Mouse (Mus musculus): ENCODE measurements at regions not wholly inside any gene's neighbourhood (a gene's known extent, or its start where the extent isn't known, plus 50 kb on each side); places are given as distances from the start of the nearest gene placed in this dataset.
A peak's percentile ranks its signal among the peaks of the same experiment; 100 is the strongest.

DNA sequence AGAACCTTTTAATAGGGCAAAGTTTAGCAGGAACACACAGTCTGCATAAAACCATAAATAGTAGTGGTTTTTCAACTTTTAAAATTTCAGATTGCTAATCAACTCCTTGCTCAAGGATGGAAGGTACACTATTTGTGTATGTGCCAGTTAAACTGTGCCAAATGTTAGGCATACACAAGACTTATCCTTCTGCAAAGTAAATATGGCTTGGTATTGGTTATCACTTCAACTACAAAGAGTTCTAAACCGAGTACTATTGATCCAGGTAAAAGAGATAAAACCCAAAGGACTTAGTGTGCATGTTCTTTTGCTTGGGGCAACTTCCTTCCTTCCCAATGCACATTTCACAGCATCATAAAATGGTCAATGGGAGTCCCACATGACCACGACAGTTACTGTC, 1200.2 kb downstream of the Gsdmc2 start:
- H3K27ac ChIP-seq (ENCODE audit: low read length) = no peak overlapping the region
- no peak for ATAC-seq
- 81% methylated on average over 2 of the region's 2 CpGs for WGBS

DNA sequence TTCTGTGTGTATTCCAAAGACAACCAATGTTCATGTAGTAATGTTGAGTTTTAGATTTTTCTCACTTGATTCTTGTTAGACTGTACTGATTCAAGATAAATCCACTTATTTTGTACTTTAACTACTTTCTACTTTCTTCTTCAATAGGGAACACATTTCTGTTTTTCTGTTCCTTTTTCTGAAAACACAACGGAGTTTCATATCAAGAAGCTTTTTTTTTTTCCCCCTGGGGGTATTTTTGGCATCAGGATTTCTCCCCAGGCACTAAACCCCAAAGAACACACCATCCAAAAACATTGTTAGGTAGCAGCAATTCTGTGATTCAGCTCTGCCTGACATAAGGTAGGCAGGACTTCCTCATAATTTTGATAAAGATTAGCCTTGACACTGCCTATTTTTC, 1200.7 kb downstream of the Gsdmc2 start:
- Histone ChIP-seq H3K36me3 (ENCODE audit: control insufficient read depth, insufficient read depth, low read length) (no peaks in the 10 kb centered on the region), H3K9me3 (replicated peaks; ENCODE audit: control insufficient read depth, low read length, poor library complexity, severe bottlenecking) (no peaks in the 10 kb centered on the region), H3K27ac (ENCODE audit: low read length) (no peak overlapping the region), H3K4me1 (ENCODE audit: control insufficient read depth, insufficient read depth, low read length) (no peaks in the 10 kb centered on the region), H3K4me3 (ENCODE audit: low read depth, low read length) (no peak overlapping the region), H3K4me2 (ENCODE audit: low read length) (no peak overlapping the region), H3K9ac (ENCODE audit: low read depth, low read length) (no peak overlapping the region), H3K27me3 (ENCODE audit: control insufficient read depth, insufficient read depth, low read depth, low read length) (no peaks in the 10 kb centered on the region)
- ATAC-seq = no peak
- WGBS = 69% methylated on average over 1 of the region's 1 CpGs

More for the DNA sequence above, 1200.2 kb downstream of the Gsdmc2 start:
- Histone ChIP-seq H3K27me3 (ENCODE audit: control insufficient read depth, insufficient read depth, low read depth, low read length) (no peaks in the 10 kb centered on the region), H3K4me3 (ENCODE audit: low read depth, low read length) (no peak overlapping the region), H3K9me3 (replicated peaks; ENCODE audit: control insufficient read depth, low read length, poor library complexity, severe bottlenecking) (no peaks in the 10 kb centered on the region), H3K9ac (ENCODE audit: low read depth, low read length) (no peak overlapping the region), H3K36me3 (ENCODE audit: control insufficient read depth, insufficient read depth, low read length) (no peaks in the 10 kb centered on the region), H3K4me1 (ENCODE audit: control insufficient read depth, insufficient read depth, low read length) (no peaks in the 10 kb centered on the region), H3K4me2 (ENCODE audit: low read length) (no peak overlapping the region)

DNA sequence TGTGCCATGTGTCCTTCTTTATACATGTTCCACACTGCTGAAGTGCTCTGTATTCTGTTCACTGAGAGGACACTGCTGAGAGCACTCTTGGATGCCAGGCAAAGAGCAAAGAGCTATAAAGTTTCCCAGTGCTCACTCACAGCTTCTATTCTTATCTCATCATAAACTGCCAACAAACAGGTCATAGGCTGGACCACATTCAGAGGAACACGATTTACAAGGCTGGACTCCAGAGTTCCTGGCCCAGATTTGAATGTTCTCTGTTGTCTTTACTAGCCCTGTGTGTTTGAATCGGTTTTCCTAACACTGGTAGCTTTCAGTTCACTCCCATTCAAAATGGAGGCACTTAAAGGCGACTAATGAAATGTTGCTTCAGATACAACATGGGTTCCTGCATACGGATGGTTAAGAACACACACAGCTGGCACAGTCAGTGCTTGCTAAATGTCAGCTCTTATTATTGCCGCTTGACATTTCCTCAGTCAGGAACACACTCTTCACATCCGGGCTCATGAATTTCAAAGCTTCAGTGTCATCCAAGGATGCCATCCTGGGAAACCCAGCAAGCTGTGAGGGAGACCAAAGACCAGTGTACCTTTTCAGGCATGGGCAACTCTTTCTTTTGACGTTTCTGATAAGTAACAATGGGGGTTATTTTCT, 1203.8 kb downstream of the Gsdmc2 start:
- H3K27ac ChIP-seq (ENCODE audit: low read length) = no peak overlapping the region
- no peaks in the 10 kb centered on the region for H3K36me3 ChIP-seq (ENCODE audit: control insufficient read depth, insufficient read depth, low read length)
- no peak overlapping the region for H3K4me3 ChIP-seq (ENCODE audit: low read depth, low read length)
- H3K9me3 ChIP-seq (replicated peaks; ENCODE audit: control insufficient read depth, low read length, poor library complexity, severe bottlenecking) = no peaks in the 10 kb centered on the region
- no peak overlapping the region for H3K9ac ChIP-seq (ENCODE audit: low read depth, low read length)
- H3K27me3 ChIP-seq (ENCODE audit: control insufficient read depth, insufficient read depth, low read depth, low read length) = no peaks in the 10 kb centered on the region
- H3K4me1 ChIP-seq (ENCODE audit: control insufficient read depth, insufficient read depth, low read length) = no peaks in the 10 kb centered on the region
- H3K4me2 ChIP-seq (ENCODE audit: low read length) = no peak overlapping the region
- no peak for ATAC-seq
- WGBS = 67% methylated on average over 7 of the region's 7 CpGs

DNA sequence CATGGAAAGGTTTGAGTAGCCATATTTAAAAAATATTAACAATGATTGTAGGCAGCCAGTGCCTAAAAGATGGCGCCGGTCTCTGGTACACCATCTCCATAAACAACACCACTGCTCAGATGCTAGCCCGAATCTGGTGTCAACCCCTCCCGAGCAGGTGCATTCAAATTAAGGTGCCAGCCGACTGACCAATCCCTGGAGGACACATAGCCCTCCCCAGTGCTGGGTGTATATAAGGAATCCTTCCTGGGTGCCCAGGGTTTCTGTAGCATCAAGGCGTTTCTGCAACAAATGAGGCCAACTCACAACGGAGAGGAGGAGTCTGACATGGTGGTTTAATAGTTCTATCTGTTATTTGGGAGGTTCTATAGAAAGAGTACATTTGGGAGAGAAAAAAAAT, 1219.6 kb downstream of the Gsdmc2 start:
- no peak overlapping the region for H3K4me3 ChIP-seq (ENCODE audit: low read depth, low read length)
- H3K9me3 ChIP-seq (replicated peaks; ENCODE audit: control insufficient read depth, low read length, poor library complexity, severe bottlenecking) = no peaks in the 10 kb centered on the region
- no peaks in the 10 kb centered on the region for H3K4me1 ChIP-seq (ENCODE audit: control insufficient read depth, insufficient read depth, low read length)
- 90% methylated on average over 7 of the region's 7 CpGs for WGBS
- ATAC-seq = no peak
- H3K27me3 ChIP-seq (ENCODE audit: control insufficient read depth, insufficient read depth, low read depth, low read length) = no peaks in the 10 kb centered on the region
- H3K9ac ChIP-seq (ENCODE audit: low read depth, low read length) = no peak overlapping the region
- H3K27ac ChIP-seq (ENCODE audit: low read length) = no peak overlapping the region
- no peaks in the 10 kb centered on the region for H3K36me3 ChIP-seq (ENCODE audit: control insufficient read depth, insufficient read depth, low read length)
- no peak overlapping the region for H3K4me2 ChIP-seq (ENCODE audit: low read length)

DNA sequence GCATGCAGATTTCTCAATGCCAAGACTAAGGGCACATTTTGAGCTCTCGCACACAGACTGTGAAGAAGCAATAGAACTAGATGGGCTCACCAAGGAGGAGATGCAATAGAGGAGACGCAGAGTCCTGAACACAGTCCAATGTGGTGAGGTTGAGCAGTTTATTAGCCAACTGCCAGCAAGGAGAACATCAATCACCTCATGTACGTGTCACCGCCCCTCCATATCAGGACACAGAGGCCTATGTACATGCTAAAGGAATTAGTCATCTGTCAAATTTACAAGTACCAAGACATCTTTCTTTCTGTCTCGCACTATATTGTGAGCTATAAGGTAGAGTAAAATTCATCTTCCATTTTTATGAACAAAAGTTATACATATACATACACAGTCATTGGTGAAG, 1228.9 kb downstream of the Gsdmc2 start:
- no peak overlapping the region for H3K4me3 ChIP-seq (ENCODE audit: low read depth, low read length)
- H3K36me3 ChIP-seq (ENCODE audit: control insufficient read depth, insufficient read depth, low read length) = no peaks in the 10 kb centered on the region
- no peaks in the 10 kb centered on the region for H3K4me1 ChIP-seq (ENCODE audit: control insufficient read depth, insufficient read depth, low read length)
- H3K27me3 ChIP-seq (ENCODE audit: control insufficient read depth, insufficient read depth, low read depth, low read length) = no peaks in the 10 kb centered on the region
- no peaks in the 10 kb centered on the region for H3K9me3 ChIP-seq (replicated peaks; ENCODE audit: control insufficient read depth, low read length, poor library complexity, severe bottlenecking)
- H3K27ac ChIP-seq (ENCODE audit: low read length) = no peak overlapping the region
- WGBS = 97% methylated on average over 5 of the region's 5 CpGs
- no peak for ATAC-seq
- H3K4me2 ChIP-seq (ENCODE audit: low read length) = no peak overlapping the region
- H3K9ac ChIP-seq (ENCODE audit: low read depth, low read length) = no peak overlapping the region

DNA sequence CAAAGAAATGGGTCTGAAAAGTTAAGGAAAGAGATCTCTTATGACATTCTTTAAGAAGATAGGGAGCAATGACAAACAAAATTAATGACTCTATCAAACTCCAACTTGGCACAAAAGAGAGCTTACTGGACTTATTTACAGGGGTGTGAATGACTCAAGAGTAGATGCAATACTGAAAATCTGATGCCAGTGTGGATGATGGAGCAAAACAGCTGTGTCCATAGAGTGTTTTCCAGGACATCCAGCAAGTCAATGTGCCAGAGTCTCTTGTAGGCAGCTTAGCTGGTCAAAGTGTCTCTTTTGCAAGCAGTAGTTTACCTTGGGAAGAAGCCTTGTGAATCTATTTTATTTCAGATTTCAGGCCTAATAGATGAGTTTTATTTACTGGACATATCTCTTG, 1248.2 kb downstream of the Gsdmc2 start:
- Histone ChIP-seq H3K27ac (ENCODE audit: low read length) (no peak overlapping the region), H3K4me3 (ENCODE audit: low read depth, low read length) (no peak overlapping the region), H3K36me3 (ENCODE audit: control insufficient read depth, insufficient read depth, low read length) (no peaks in the 10 kb centered on the region), H3K27me3 (ENCODE audit: control insufficient read depth, insufficient read depth, low read depth, low read length) (no peaks in the 10 kb centered on the region), H3K9me3 (replicated peaks; ENCODE audit: control insufficient read depth, low read length, poor library complexity, severe bottlenecking) (no peaks in the 10 kb centered on the region), H3K4me2 (ENCODE audit: low read length) (no peak overlapping the region), H3K9ac (ENCODE audit: low read depth, low read length) (no peak overlapping the region), H3K4me1 (ENCODE audit: control insufficient read depth, insufficient read depth, low read length) (no peaks in the 10 kb centered on the region)
- no peak for ATAC-seq

DNA sequence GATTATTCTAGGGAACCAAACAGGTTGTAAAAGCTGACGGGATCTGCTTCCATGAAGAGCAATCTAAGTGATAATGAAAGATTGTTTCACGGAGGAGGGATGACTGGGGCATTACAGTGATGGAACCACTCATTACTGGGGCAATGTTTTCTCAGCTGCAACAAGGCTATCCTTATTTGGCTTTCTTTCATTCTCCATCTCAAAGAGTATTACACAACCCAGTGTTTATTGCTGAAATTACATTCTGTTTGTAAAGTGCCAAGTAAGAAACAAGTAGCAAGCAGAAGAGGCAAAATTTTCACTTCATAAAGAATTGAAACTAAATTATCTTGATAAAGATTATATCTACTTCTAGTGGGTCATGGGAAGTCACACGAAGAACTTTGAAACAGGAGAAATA, 1256.4 kb downstream of the Gsdmc2 start:
- Histone ChIP-seq H3K27me3 (ENCODE audit: control insufficient read depth, insufficient read depth, low read depth, low read length) (no peaks in the 10 kb centered on the region), H3K9me3 (replicated peaks; ENCODE audit: control insufficient read depth, low read length, poor library complexity, severe bottlenecking) (no peaks in the 10 kb centered on the region), H3K36me3 (ENCODE audit: control insufficient read depth, insufficient read depth, low read length) (no peaks in the 10 kb centered on the region), H3K27ac (ENCODE audit: low read length) (no peak overlapping the region), H3K4me2 (ENCODE audit: low read length) (no peak overlapping the region), H3K4me1 (ENCODE audit: control insufficient read depth, insufficient read depth, low read length) (no peaks in the 10 kb centered on the region), H3K9ac (ENCODE audit: low read depth, low read length) (no peak overlapping the region), H3K4me3 (ENCODE audit: low read depth, low read length) (no peak overlapping the region)
- WGBS = 84% methylated on average over 3 of the region's 3 CpGs
- ATAC-seq = no peak

DNA sequence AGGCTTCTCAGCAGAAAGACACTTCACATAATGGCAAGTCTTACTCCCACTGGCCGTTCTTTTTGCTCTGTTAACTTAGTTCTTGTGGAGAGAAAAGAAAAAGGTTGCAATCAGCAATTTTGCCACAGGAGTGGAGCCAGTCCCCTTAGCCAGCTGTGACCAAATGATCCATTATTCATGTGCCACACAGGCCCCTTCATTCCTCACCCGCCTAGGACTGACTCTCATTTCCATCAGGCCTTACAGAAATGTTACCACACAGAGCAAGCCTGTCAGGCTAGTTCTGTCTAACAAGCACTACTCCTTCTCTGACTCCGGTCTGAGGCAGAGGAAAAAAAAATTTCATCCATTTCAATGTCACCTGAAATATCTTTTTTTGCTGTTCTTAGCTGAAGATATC, 1266.2 kb downstream of the Gsdmc2 start:
- H3K9ac ChIP-seq (ENCODE audit: low read depth, low read length) = no peak overlapping the region
- 0 out of 2 replicates have a peak, but pooled peaks have one; percentile 64 for ATAC-seq
- 15% methylated on average over 3 of the region's 3 CpGs for WGBS

DNA sequence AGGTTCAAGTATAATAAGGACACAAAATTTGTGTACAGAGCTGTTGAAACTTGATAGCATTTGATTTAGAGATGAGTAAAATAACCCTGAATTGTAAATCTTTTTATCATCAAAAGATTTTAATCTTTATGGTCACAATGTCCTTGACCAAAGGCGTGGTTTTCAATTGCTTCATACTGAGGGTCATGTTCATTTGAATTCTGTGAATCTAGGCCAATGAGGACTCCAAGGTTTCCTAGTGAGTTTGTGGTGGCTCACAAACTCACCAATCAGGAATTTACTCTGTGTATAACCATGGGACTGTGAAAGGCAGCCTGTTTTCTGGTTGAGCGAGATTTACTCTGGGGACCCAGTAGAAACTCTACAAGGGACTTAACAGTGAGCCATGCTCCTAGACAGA, 1269.2 kb downstream of the Gsdmc2 start:
- no peaks in the 10 kb centered on the region for H3K27me3 ChIP-seq (ENCODE audit: control insufficient read depth, insufficient read depth, low read depth, low read length)
- H3K9ac ChIP-seq (ENCODE audit: low read depth, low read length) = no peak overlapping the region
- H3K36me3 ChIP-seq (ENCODE audit: control insufficient read depth, insufficient read depth, low read length) = no peaks in the 10 kb centered on the region
- H3K27ac ChIP-seq (ENCODE audit: low read length) = no peak overlapping the region
- H3K4me2 ChIP-seq (ENCODE audit: low read length) = no peak overlapping the region
- H3K4me1 ChIP-seq (ENCODE audit: control insufficient read depth, insufficient read depth, low read length) = no peaks in the 10 kb centered on the region
- WGBS = 91% methylated on average over 2 of the region's 2 CpGs
- no peak overlapping the region for H3K4me3 ChIP-seq (ENCODE audit: low read depth, low read length)
- no peaks in the 10 kb centered on the region for H3K9me3 ChIP-seq (replicated peaks; ENCODE audit: control insufficient read depth, low read length, poor library complexity, severe bottlenecking)
- ATAC-seq = no peak

More for the DNA sequence above, 1266.2 kb downstream of the Gsdmc2 start:
- Histone ChIP-seq H3K4me2 (ENCODE audit: low read length) (no peak overlapping the region), H3K9me3 (replicated peaks; ENCODE audit: control insufficient read depth, low read length, poor library complexity, severe bottlenecking) (no peaks in the 10 kb centered on the region), H3K4me3 (ENCODE audit: low read depth, low read length) (no peak overlapping the region), H3K36me3 (ENCODE audit: control insufficient read depth, insufficient read depth, low read length) (no peaks in the 10 kb centered on the region), H3K27me3 (ENCODE audit: control insufficient read depth, insufficient read depth, low read depth, low read length) (no peaks in the 10 kb centered on the region), H3K4me1 (ENCODE audit: control insufficient read depth, insufficient read depth, low read length) (no peaks in the 10 kb centered on the region), H3K27ac (ENCODE audit: low read length) (no peak overlapping the region)
